Mouse (Mus musculus) liver, embryonic 11.5 days (tissue): ENCODE results near the gene Psmb8. TPM values are rescaled to one million over a fixed set of nuclear protein-coding genes. Genes with fewer than 3 reads are reported as not detected.

Experiments
- ATAC-seq: fragments of 200-750 bp; cut with Nextera tagmentation; replicated peaks from 2 replicates; pipeline ENCODE4 v1.8.0; 2017; ENCODE audit warnings: moderate number of reproducible peaks, mild to moderate bottlenecking, moderate TSS enrichment, moderate library complexity; ENCODE audit not compliant: low FRiP score
- DNase-seq: peaks from one replicate; pipeline ENCODE4 v3.0.0-alpha.2; 2017; ENCODE audit warnings: low spot score
- H3K27ac ChIP-seq: fragments of 300-500 bp; sonication (generic); 2 replicates; pipeline ENCODE4 v1.5.1; 2014; ENCODE audit warnings: mild to moderate bottlenecking, low read depth, low read length, control low read depth
- H3K27me3 ChIP-seq: fragments of 300-500 bp; sonication (generic); replicated peaks from 2 replicates; pipeline ENCODE4 v1.6.1; 2014; ENCODE audit warnings: low read length, mixed read lengths; ENCODE audit not compliant: control insufficient read depth, insufficient read depth
- H3K36me3 ChIP-seq: fragments of 300-500 bp; sonication (generic); 2 replicates; pipeline ENCODE4 v1.6.1; 2014; ENCODE audit warnings: mild to moderate bottlenecking, low read length, moderate library complexity, mixed read lengths; ENCODE audit not compliant: control insufficient read depth, insufficient read depth
- H3K4me1 ChIP-seq: fragments of 300-500 bp; sonication (generic); replicated peaks from 2 replicates; pipeline ENCODE4 v1.6.1; 2014; ENCODE audit warnings: low read length, mixed read lengths; ENCODE audit not compliant: control insufficient read depth, insufficient read depth
- H3K4me2 ChIP-seq: fragments of 300-500 bp; sonication (generic); 2 replicates; pipeline ENCODE4 v1.6.1; 2014; ENCODE audit warnings: mild to moderate bottlenecking, control low read depth, moderate library complexity
- H3K4me3 ChIP-seq: fragments of 300-500 bp; sonication (generic); 2 replicates; pipeline ENCODE4 v1.5.1; 2014; ENCODE audit warnings: low read depth, low read length, control low read depth
- H3K9ac ChIP-seq: fragments of 300-500 bp; sonication (generic); 2 replicates; pipeline ENCODE4 v1.6.1; 2014; ENCODE audit warnings: low read depth, low read length, control low read depth
- H3K9me3 ChIP-seq: fragments of 300-500 bp; sonication (generic); 2 replicates; pipeline ENCODE4 v1.6.1; 2016; ENCODE audit warnings: low read length, inconsistent platforms, mixed read lengths; ENCODE audit not compliant: control insufficient read depth
- WGBS: fragments of 180-500 bp; shearing (Covaris S2); extraction: QIAGEN DNeasy Blood & Tissue Kit; methylation state at CpG from one replicate; pipeline ENCODE4 v1.1.7; 2014; 5-methylcytosine and 5-hydroxymethylcytosine counted together
- polyA plus RNA-seq: library from polyadenylated mRNA; unstranded; fragments of >200 nt; fragmentation: Nextera tagmentation; extraction: Ambion mirVana; gene quantifications from 2 replicates; pipeline ENCODE4 v1.2.1, GENCODE M21; 2014

The Psmb8 gene
- 8.4 and 10.3 TPM in 2 replicates for polyA plus RNA-seq

DNA sequence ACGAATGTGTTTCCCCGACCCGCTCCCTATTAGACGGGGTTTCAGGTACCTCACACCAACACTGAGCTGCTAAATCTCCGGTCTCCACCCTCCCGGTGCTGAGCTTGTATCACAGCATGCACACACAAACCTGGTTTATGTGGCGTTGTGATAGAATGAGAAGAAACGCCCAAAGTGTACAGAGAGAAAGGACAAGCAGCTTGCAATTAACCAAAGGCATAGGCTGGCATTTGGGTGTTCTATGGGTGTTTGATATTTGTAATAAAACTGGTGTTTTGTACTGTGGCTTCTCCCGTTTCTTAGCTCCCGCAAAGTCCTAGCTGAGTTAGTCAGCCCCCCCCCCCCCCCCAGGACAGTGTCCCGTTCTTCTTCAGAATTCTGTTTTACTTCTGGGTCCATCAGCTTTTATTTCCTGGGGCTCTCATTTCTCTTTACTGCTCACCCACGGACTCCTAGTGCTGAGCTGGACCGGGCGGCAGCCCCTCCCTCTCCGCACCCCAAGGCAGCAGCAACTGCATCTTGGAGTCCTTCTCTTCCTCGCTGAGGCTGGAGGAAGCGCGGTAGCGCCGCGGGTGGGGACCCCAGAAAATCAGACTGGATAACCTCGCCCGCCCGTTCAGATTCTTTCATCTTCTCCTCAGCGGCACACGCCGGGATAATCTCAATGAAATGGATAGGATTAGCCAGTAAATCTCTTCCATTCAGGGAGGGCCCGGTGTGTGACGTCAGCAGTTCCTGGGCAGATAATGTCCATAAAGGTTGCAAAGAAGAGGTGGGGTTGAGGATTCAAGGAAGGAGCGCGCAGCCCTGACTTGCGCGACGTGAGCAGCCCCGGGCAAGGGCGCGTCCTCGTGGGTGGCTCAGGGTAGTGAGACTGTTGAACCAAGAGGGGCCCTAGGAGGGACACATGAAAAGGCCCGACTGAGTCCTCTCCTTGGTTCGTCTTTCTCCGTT, at the start of gene Psmb8:
Psmb8 (plus strand) TSS at position 781 of the 954 bp plus-strand sequence.
- H3K27ac ChIP-seq: no peak within 1 kb of the TSS
- H3K4me1 ChIP-seq: peaks cover 11% of the 10 kb centered on the region
- peaks cover 79% of the 10 kb centered on the region for H3K27me3 ChIP-seq
- H3K9ac ChIP-seq: peak within 1 kb of the TSS; percentile 37; the same call in 1 of the 2 replicates
- 5% methylated on average over 41 of the region's 41 CpGs for WGBS
- no peaks in the 10 kb centered on the region for H3K36me3 ChIP-seq
- H3K4me2 ChIP-seq: peak within 1 kb of the TSS; percentile 63
- H3K4me3 ChIP-seq: peak within 1 kb of the TSS; percentile 46
- DNase-seq: peak; percentile 73
- H3K9me3 ChIP-seq: no peaks in the 10 kb centered on the region
- ATAC-seq: no peak; the same call in 1 of the 2 replicates

DNA sequence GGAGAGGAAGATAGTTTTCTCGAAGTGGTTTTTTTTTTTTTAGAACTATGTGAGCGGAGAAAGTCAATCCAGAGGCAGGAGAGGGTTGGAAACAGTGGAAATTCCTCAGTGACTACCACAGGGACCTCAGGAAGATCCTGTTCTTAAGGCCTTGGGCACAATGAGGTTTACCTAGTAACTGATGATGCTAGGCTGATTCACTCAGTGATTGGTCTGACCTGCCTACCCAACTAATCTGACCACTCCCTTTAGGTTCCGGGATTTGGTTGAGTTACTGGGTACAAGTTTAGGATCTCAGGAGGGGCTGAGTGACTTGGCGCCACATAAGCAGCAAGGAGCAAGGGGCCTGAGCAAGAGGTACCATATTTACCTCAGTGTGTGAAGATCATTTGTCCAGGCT, 44.6 kb upstream of the Psmb8 start, which contains the start of gene H2-DMb1:
H2-DMb1 (plus strand) TSS at position 150 of the 400 bp plus-strand sequence.
- no peak within 1 kb of the TSS for H3K27ac ChIP-seq
- no peak within 1 kb of the TSS for H3K4me3 ChIP-seq
- no peak within 1 kb of the TSS for H3K9ac ChIP-seq
- no peak within 1 kb of the TSS for H3K4me2 ChIP-seq
- H3K27me3 ChIP-seq: 0 out of 2 replicates have a peak, but pooled peaks cover under 1% of the 10 kb centered on the region
- H3K4me1 ChIP-seq: no peaks in the 10 kb centered on the region
- WGBS: 64% methylated on average over 4 of the region's 4 CpGs
- DNase-seq: no peak
- no peaks in the 10 kb centered on the region for H3K9me3 ChIP-seq
- H3K36me3 ChIP-seq: no peaks in the 10 kb centered on the region
- no peak for ATAC-seq

DNA sequence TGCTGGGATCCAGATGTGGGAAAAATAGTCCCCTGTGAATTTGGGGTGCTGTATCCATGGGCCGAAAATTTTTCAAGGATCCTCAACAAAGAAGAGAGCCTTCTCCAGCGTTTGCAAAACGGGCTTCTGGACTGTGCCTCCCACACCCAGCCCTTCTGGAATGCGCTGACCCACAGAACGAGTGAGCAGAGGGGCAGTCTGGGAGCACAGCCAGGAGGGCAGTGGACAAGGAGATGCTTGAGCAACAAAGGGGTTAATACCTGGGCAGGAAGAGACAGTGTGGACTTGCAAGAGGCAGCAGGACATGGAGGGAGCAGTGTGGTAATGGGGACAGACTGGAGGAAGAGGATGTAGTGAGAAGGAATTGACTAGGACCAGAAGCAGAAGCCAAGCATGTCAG, 42.0 kb upstream of the Psmb8 start:
- no peak overlapping the region for H3K4me2 ChIP-seq
- ATAC-seq (no peak), DNase-seq (no peak)
- H3K27ac ChIP-seq: no peak overlapping the region
- H3K27me3 ChIP-seq: no peaks in the 10 kb centered on the region
- WGBS: 64% methylated on average over 5 of the region's 5 CpGs
- no peaks in the 10 kb centered on the region for H3K36me3 ChIP-seq
- no peaks in the 10 kb centered on the region for H3K4me1 ChIP-seq
- H3K9me3 ChIP-seq: no peaks in the 10 kb centered on the region
- no peak overlapping the region for H3K9ac ChIP-seq
- no peak overlapping the region for H3K4me3 ChIP-seq

- Histone ChIP-seq H3K4me3 (no peak overlapping the region), H3K4me2 (no peak overlapping the region), H3K9ac (no peak overlapping the region), H3K4me1 (no peaks in the 10 kb centered on the region), H3K27ac (no peak overlapping the region; the same call in 1 of the 2 replicates), H3K9me3 (no peaks in the 10 kb centered on the region), H3K27me3 (no peaks in the 10 kb centered on the region), H3K36me3 (no peaks in the 10 kb centered on the region)
- ATAC-seq (no peak), DNase-seq (no peak)
- WGBS: 46% methylated on average over 9 of the region's 9 CpGs
Measured at GRCm38 (mm10) chr17:34164202-34164895, 33.2 kb upstream of the Psmb8 start.

GRCm38 (mm10) chr17:34165033-34165730, 32.3 kb upstream of the Psmb8 start:
- no peaks in the 10 kb centered on the region for H3K36me3 ChIP-seq
- no peaks in the 10 kb centered on the region for H3K4me1 ChIP-seq
- no peak overlapping the region for H3K9ac ChIP-seq
- no peak for ATAC-seq
- no peak overlapping the region for H3K4me2 ChIP-seq
- H3K27me3 ChIP-seq: no peaks in the 10 kb centered on the region
- no peak overlapping the region for H3K4me3 ChIP-seq
- no peaks in the 10 kb centered on the region for H3K9me3 ChIP-seq
- no peak overlapping the region for H3K27ac ChIP-seq
- WGBS: 49% methylated on average over 6 of the region's 6 CpGs
- no peak for DNase-seq

DNA sequence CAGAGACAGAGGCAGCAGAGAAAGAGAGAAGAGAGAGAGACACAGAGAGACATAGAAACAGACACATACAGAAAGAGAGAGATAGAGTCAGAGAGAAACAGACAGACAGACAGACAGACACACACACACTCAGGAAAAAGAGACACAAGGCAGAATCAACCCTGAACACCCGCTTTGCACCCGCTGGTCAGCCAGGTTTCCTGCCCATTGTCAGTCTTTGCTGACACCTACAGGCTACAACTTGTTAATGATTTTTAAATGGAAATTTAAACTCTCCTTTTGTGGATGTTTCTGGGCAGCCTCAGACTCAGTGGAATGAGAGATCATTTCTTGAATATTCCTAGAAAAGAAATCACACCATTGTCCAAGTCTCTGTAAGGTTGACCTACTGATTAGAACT, 28.2 kb upstream of the Psmb8 start:
- no peak for DNase-seq
- H3K9ac ChIP-seq: no peak overlapping the region
- H3K27me3 ChIP-seq: no peaks in the 10 kb centered on the region; the same call in 1 of the 2 replicates
- H3K27ac ChIP-seq: no peak overlapping the region
- no peak overlapping the region for H3K4me2 ChIP-seq
- no peaks in the 10 kb centered on the region for H3K36me3 ChIP-seq
- no peak for ATAC-seq
- no peaks in the 10 kb centered on the region for H3K4me1 ChIP-seq
- no peak overlapping the region for H3K4me3 ChIP-seq
- H3K9me3 ChIP-seq: peaks cover 4% of the 10 kb centered on the region; the same call in 1 of the 2 replicates
- WGBS: 3% methylated on average over 2 of the region's 2 CpGs

DNA sequence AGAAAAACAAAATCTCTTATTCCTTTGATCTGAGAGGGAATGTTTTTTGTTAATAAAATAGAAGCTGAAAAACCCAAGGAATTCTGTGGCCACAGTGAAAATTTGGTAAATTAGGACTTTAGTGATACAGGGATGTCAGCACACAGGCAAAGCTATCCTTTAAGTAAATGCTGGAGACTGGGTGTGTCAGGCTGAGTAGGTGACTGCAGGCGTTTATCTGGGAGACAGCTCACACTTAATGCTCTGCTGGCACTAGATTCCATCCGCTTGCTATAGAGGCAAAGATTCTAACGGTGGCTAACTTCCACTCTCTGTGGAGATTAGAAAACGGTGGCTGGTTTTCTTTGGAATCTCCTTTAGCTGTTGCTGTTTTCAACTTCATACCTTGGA, 27.0 kb upstream of the Psmb8 start:
- Histone ChIP-seq H3K4me2 (no peak overlapping the region), H3K4me3 (no peak overlapping the region), H3K27ac (no peak overlapping the region), H3K36me3 (no peaks in the 10 kb centered on the region), H3K27me3 (no peaks in the 10 kb centered on the region; the same call in 1 of the 2 replicates), H3K9me3 (peaks cover 4% of the 10 kb centered on the region; the same call in 1 of the 2 replicates), H3K4me1 (no peaks in the 10 kb centered on the region), H3K9ac (no peak overlapping the region)
- DNase-seq: no peak
- ATAC-seq: no peak
- WGBS: 19% methylated on average over 4 of the region's 4 CpGs

- H3K9ac ChIP-seq: no peak overlapping the region
- H3K27ac ChIP-seq: no peak overlapping the region
- WGBS: 26% methylated on average over 13 of the region's 13 CpGs
- no peak overlapping the region for H3K4me3 ChIP-seq
- peak overlapping the region; percentile 0; the same call in 1 of the 2 replicates for H3K4me2 ChIP-seq
- ATAC-seq (no peak), DNase-seq (peak; percentile 60)
- H3K4me1 ChIP-seq: no peaks in the 10 kb centered on the region
- no peaks in the 10 kb centered on the region; the same call in 1 of the 2 replicates for H3K27me3 ChIP-seq
- no peaks in the 10 kb centered on the region for H3K36me3 ChIP-seq
- peaks cover 4% of the 10 kb centered on the region; the same call in 1 of the 2 replicates for H3K9me3 ChIP-seq
Measured at GRCm38 (mm10) chr17:34170877-34171498, 26.5 kb upstream of the Psmb8 start.
